Mouse (Mus musculus) retina, adult 2 months (tissue): ENCODE data around the gene Sbno1.
A peak's percentile ranks its signal among the peaks of the same experiment; 100 is the strongest.

Experiments used
- DNase-seq: peaks from one replicate; pipeline ENCODE4 v3.0.0-alpha.2; 2012; ENCODE audit warnings: low read depth, low spot score

Sbno1 gene

GRCm38 (mm10) chr5:124444661-124445561, 19.1 kb upstream of the Sbno1 start:
- DNase-seq: peak; percentile 60

- no peak for DNase-seq
Observed at GRCm38 (mm10) chr5:124444208-124444607, 18.4 kb upstream of the Sbno1 start.

DNA sequence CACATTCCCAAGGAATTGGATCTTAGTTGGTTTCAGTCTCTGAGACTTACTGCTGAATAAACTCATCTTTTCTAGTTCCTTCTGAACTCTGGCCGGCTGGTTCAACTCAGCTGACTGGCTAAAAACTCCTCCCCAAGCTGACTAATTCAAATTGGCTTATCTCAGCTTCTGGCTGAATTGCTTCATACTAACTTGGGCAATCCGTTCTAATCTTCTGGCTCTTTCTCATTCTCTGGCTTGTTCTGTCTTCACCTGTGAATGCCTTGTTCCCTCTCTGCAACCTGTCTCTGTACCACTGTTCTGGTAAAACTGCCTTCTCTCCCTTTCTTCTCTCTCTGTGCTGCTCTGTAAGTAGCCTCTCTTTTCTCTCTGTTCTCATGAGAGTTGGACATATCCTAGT, 16.8 kb upstream of the Sbno1 start:
- no peak for DNase-seq

DNA sequence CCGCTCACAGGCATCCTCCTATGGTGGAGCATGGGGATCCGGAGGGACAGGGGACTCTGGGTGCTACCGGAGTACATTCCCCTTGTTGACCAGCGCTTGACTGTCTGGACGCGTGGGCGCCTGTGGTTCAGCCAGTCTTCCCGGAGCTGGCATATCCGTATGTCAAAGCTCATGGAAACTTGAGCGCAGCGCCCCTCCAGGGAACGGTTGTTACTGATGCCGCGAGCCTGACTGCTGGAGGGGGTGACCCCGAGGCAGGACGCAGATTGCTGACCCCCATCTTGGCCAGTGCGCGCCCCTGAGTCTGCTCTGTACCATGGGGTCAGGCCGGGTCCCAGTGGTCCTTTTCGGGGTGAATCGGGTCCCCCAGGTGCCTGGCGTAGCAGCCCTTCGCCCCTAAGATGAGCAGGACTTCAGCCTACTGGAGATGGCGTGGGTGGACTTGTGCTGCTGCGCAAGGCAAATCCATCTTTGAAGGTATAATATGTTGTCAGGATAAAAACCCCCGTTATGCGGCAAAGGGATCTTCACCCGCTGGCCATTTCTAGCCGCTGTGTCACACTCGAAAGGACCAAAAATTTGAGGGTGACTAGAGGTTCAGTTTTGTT, 14.4 kb upstream of the Sbno1 start:
- no peak for DNase-seq

GRCm38 (mm10) chr5:124439447-124440093, 13.8 kb upstream of the Sbno1 start, which contains the start of gene Kmt5a:
Gene Kmt5a, plus strand, starts transcription at chr5:124439930.
- DNase-seq: peak; percentile 77

DNA sequence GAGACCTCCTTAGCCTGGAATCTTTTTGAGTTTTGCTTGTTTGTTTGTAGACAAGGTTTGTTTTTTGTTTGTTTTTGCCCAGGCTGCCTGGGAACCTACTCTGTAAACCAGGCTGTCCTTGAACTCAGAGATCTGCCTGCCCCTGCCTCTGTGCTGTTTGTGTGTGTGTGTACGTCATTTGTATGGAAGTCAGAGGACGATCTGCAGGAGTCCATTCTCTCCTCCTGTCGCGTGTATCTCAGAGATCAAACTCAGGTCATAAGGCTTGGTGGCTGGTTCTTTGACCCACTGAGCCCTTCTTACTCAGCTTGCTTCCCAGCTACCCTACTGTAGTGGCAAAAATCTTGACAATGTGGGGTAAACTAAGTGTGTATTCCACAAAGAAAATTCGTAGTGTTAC, 12.9 kb upstream of the Sbno1 start:
- no peak for DNase-seq

- no peak for DNase-seq
Observed at GRCm38 (mm10) chr5:124438229-124438628, 12.4 kb upstream of the Sbno1 start.

GRCm38 (mm10) chr5:124433048-124433447, 7.2 kb upstream of the Sbno1 start:
- DNase-seq: no peak

DNA sequence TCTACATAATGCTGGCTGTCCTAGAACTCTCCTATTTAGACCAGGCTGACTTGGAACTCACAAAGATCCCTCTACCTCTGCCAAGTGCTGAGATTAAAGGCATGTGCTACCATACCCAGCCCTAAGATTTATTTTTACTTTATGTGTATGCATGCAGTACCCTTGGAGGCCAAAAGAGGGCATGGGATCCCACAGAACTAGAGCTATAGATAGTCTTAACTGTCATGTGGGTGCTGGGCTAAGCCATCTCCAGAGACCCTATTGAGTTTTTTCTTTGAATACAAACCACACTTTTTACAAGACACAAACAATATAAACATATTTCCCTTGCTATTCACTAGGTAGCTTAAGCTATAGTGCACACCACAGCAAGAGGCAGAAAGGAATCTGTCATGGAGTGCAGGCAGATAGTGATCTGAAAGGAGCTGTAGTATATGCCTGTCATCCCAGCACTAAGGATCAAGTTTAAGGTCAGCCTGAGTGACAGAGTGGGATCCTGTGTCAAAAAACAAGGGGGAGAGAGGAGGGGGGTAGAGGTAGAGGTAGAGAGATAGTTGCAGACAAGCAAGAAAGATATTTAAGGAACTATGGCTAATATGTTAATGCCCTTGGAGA, 6.7 kb upstream of the Sbno1 start:
- no peak for DNase-seq

DNA sequence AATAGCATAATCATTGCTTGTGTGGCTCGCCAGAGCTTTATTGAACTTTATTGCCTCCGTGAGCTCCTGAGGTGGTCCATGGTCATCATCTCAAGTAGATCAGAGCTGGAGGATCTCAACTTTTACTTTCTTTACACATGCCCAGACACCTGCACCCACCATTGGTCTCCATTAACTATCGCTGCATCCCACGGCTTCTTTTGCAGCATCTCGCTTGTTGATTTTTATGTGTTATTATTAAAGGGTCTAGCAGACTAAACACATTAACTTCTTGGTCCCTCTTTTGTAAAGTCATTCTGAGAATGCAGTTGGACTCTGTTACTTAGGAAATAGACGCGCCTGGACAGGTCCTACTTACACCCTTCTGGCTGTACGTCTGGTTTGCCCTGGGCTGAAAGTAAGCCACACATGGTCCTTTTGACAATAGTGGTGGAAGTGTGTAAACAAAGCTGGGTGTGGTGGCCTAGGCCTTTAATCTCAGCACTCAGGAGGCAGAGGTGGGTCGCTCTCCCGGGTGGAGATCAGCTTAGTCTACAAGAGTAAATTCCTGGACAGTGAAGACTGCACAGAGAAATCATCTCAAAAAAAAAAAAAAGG, 772 bp upstream of the Sbno1 start:
- no peak for DNase-seq

- no peak for DNase-seq
Observed at GRCm38 (mm10) chr5:124424723-124425411, 934 bp downstream of the Sbno1 start.

DNA sequence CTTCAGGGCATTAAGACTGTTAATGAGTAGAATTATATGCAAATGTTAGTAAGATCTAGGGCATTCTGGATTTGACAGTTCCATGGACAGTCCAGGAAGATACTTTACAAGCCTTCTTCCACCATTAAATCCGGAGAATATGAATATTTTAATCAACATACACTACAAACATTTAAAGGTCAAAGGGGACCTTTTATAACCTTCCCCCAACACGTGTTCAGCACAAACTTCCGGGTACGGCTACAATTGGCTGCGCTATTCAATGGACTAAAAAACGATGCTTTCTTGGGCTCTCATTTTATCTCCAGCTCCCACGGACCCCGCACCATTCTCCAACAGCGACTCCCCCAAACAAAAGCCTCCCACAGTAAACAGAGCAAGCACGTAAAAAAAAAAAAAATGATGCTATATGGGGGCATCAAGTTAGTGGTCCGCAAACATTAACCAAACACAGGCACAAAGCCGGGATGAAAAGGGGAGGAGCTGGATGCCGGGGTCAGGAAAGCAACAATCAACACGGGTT, 1.5 kb downstream of the Sbno1 start:
- DNase-seq: no peak

- no peak for DNase-seq
Observed at GRCm38 (mm10) chr5:124421786-124422185, 4.0 kb downstream of the Sbno1 start.

DNA sequence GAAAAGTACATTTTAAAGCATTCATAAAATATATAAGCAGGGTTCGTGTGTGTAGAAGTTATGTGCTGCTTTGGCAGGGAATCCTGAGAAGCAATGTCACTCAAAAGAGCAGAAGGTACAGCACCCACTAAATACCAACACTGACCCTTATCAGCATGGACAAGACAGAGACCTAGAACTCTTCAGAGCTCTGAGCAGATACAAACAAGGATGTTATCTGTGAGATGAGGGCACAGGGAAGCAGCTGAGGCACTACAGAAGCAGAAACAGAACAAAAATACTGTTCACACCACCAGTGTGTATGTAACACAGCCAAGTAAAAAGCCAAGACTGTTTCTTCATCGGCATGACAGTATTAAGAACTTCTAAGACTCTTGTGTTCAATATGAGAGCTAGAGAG, 6.9 kb downstream of the Sbno1 start:
- no peak for DNase-seq

GRCm38 (mm10) chr5:124412163-124412562, 13.6 kb downstream of the Sbno1 start:
- no peak for DNase-seq

GRCm38 (mm10) chr5:124410808-124411207, 15.0 kb downstream of the Sbno1 start:
- no peak for DNase-seq

DNA sequence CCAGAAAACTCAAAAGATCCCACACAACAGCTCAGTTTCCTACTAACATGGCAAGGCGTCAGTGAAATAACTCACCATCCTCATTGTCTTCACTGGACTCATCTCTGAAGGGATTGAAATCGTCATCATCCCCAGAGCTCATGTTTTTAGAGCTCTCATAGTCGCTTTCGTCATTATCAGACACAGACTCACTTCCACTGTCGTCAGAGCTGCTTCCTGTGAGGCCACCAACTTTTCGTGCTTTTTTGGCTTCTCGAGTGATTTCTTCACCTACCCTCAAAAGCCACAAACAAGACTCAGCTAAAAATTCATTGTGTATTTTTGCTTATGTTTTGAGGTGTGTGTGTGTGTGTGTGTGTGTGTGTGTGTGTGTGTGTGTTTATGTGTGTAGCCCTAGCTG, 32.1 kb downstream of the Sbno1 start:
- DNase-seq: no peak

- no peak for DNase-seq
Observed at GRCm38 (mm10) chr5:124392412-124392811, 33.4 kb downstream of the Sbno1 start.

DNA sequence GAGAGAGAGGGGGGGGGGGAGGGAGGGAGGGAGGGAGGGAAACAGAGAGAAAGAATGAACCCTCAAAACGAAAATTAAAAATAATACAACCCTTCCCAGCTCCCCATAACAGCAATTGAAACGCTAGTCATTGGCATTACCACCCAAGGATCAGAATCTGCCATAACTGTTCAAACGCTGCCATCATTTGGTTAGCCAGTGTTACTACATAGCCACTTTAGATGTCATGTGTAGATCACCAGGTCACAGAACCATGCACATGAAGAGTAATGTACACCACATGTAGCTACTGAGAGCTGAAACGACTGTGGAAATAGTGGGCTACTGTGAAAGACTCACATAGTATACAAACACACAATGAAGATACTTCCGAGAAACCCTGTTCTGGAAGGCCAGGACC, 37.9 kb downstream of the Sbno1 start:
- DNase-seq: no peak

DNA sequence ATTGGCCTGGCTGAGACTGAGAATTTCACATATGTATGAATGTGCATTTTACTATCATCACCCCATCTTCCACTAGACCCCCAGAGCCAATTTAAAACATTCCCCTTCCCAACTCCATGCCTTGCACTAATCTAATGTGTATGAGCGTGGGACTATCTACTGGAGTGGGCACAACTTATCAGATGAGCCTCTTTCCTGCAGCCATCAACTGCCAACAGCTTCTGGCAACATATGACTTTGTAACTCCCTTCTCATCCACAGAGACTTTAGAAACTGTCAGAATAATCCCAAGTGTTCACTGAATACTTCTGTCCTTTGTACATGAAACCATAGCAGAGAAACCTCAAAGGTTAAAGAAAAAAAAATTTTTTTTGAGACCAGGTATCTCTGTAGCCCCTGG, 45.7 kb downstream of the Sbno1 start:
- no peak for DNase-seq

DNA sequence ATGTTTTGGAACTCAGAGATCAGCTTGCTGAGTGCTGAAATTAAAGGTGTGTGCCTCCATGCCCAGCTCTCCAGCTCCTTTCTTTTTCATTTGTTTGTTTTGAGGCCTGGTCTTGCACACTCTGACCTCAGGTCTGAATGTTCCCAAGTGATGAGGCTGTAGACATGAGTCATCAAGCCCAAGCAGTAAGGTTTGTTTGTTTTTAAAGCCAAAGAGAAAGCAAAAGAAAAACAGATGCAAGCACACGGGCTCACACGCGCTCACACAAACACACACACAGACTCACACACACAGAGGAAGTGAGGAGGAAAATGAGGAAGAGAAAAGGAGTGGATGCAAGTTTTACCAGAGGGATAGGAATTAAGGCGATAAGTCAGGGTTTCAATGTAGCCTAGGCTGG, 48.7 kb downstream of the Sbno1 start:
- DNase-seq: no peak
